Mouse (Mus musculus) right cerebral cortex, postnatal 25 days (tissue): ENCODE data around the gene Kifc5b.
"Not testable (repeated sequence)": the region's sequence is repeated elsewhere in the genome, so short reads cannot be mapped to it uniquely, and the experiment has no call there.

ENCODE experiments used
- DNase-seq: peaks from one replicate; pipeline ENCODE4 v3.0.0; 2022

Gene Kifc5b

DNA sequence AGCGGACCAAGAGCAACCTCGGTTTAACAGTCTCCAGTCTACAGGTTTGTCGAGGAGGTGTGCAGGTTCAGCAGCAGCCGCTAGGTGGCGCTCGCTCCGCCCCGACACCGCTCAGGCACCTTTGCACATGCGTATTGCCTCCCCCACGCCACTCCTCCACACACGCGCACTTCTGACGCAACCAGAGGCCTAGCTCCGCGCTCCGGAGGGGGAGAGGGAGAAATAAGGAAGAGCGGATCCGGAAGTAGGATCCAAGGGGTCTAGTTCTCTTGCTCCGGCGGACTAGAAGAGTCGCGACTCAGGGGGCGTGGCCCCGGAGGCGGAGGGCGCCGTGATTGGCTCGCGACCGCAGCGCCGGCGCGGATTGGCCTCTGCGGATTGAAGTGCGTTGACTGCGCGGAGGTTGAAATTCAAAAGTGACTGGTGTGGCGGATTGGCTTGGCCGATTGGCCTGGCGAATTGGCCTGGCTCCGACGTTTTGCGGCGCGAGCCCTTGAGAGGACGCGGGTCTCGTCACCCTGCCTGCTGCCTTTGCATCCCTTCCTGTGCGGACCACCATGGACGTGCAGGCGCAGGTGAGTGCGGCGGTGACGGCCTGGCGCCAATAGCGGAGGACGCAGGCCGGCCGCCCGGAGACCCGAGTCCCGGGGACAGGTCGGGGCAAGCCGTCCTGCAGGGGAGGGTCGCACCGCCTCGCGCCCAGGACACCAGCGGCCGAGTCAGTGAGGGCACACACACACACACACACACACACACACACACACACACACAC, at the start of gene Kifc5b:
Gene Kifc5b (plus strand): TSS at position 381 of the 772 bp plus-strand sequence.
- DNase-seq: peak; percentile 99

DNA sequence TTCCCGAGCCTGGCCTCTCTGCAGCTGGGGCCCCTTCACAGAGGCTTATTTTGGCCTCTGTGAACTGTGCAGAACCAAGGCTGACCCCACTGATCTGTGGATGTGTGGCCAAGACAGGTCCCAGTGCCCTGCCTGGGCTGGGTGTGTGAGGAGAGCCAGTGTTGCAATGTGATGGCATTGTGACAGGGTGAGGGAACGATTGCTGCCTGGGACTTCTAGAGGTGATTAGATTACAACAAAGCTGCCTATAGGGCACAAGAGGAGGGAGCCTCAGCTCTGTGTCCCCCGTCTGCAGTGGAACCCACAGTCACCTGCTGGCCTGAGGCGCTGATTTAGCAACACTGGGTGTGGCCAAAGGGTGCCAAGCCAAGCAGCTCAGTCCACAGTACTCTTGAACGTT, 48.1 kb upstream of the Kifc5b start:
- DNase-seq: no peak

- DNase-seq: no peak
Observed at GRCm38 (mm10) chr17:26872870-26873269, 44.0 kb upstream of the Kifc5b start.

- DNase-seq: no peak
Observed at GRCm38 (mm10) chr17:26873502-26873901, 43.4 kb upstream of the Kifc5b start.

GRCm38 (mm10) chr17:26874542-26874941, 42.3 kb upstream of the Kifc5b start:
- no peak for DNase-seq

DNA sequence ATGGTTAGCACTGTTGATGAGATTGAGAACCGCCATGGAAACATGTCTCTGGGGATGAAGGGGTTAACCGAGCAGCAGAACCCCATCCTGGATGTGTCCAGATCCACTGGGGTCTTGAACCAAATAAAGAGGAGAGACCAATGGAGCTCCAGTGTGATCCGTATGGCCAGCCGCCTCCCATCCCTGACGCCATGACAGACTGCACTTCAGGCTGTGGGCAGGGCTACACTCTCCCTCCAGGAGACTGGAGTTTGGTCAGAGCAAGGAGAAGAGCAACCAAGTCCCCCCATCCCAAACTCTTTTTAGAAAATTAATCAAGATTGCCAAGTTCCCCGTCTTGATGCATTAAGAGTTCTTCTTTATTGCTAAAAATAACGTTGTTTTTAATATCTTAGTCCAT, 39.0 kb upstream of the Kifc5b start:
- DNase-seq: no peak

GRCm38 (mm10) chr17:26879235-26879634, 37.7 kb upstream of the Kifc5b start:
- DNase-seq: no peak

GRCm38 (mm10) chr17:26882706-26883105, 34.2 kb upstream of the Kifc5b start:
- no peak for DNase-seq

DNA sequence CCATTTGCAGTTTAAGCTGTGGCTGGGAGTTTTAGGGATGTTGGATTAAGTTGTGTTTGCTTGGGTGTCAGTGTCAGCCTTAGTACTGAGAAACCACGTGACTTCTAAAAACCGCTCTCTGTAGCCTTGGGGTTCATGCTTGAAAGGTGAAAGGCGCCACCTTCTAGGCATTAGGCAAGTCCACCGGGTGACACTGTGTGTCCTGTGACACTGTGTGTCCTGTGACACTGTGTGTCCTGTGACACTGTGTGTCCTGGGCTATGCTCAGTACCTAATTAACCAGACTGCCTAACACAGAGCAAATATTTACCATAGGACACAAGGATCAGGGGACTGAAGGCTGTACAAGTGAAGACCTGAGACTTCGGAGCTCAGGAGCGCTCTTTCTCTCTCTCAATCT, 33.3 kb upstream of the Kifc5b start:
- no peak for DNase-seq

DNA sequence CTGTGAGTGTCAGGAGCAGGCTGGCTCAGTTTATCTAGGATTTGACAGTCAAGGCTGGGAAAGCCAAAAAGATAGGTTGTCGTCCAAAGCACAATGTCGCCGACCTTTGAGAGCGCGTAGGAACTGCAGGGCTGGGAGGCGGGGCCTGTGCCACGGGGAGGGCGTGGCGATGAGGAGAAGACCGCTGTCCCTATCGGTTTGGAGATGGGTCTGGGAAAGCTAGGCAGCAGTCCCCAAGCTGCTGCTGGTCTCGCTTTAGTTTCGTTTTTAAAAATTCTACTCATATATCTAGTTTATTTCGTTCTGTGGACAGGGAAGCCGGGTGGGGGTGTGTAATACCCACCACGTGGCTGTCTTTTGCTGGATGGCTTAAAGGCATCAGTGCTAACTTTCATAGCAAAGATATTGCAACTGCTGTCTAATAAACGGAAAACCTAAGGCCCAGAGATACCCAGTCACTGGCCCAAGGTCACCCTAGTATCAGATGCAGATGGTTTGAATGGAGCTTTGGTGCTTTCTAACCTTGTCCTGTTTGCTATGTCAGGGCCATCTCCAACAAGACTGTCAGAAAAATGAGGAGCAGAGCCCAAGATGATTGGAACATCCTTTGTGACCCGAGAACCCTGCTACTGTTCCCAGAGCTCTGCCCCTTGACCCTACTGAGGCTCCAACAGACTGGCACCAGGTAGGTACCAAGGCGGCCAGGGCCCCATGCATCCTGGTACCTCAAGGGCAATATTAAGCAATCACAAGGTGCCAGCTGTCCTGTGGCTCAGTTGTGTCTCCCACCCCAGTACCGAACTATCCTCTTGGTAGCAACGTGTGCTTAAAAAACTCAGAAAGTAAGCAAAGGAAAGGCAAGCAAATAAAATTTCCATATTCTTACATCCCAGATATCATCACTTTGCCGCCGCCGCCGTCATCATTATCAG, 31.6 kb upstream of the Kifc5b start:
- DNase-seq: peak; percentile 54

- peak; percentile 85 for DNase-seq
Observed at GRCm38 (mm10) chr17:26886047-26886749, 30.7 kb upstream of the Kifc5b start.

GRCm38 (mm10) chr17:26887926-26888325, 29.0 kb upstream of the Kifc5b start:
- no peak for DNase-seq

- DNase-seq: no peak
Observed at GRCm38 (mm10) chr17:26892635-26893375, 24.1 kb upstream of the Kifc5b start.

DNA sequence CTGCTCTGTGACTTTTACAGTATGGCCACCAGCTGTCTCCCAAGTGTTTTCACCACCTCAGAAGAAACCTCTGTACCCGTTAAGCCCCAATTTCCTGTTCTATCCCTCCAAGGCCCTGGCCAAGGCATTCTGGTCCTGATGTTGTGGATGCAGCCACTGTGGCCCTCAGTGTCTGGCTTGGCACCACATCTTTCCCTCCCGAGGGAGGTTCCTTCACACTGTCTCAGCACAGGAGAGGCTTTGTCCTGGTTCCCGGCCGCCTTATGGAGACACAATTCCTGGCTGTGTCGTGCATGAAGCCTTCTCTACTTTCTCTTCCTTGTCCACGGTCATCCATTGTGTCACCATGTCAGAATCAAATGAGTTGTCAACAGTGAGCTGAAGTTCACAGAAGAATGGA, 23.4 kb upstream of the Kifc5b start:
- DNase-seq: no peak

GRCm38 (mm10) chr17:26894342-26894741, 22.5 kb upstream of the Kifc5b start:
- DNase-seq: no peak

DNA sequence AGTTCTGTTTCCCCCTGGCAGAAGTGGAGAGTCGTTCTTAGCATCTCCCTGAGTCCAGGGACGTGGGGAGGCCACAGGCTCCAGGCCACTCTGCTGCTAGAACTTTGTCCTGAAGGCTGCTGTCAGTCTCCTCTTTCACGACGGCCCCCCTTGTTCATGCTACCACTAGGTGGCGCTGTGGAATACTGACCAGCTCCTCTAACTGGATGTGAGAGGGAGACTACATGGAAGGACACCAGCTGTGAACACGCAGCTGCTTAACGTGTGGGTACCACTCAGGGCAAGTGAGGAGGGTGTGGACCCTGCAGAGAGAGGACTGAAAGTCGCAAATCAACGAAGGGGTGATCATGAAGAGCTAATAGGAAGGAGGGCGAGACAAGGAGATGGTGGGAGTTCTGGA, 21.3 kb upstream of the Kifc5b start:
- no peak for DNase-seq

GRCm38 (mm10) chr17:26900916-26901315, 16.0 kb upstream of the Kifc5b start:
- DNase-seq: no peak

DNA sequence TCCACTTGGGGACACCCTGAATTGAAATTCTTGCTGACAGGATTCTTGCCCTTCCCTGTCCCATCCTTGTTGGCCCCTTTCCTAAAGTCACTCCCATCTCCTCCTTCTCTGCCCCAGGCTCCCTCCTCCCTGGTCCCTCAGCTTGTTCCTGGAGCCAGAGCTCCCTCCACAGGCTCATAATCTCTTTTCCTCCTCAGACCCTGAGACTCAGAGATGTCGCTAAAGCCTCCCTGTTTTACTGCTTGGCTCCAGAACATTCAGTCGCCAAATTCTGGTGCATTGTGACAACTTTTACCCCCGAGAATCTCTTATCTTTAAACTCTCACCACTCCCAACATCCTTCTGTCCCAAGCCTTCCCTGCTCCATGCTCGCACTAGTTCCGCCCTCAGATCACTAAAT, 12.6 kb upstream of the Kifc5b start:
- no peak for DNase-seq

DNA sequence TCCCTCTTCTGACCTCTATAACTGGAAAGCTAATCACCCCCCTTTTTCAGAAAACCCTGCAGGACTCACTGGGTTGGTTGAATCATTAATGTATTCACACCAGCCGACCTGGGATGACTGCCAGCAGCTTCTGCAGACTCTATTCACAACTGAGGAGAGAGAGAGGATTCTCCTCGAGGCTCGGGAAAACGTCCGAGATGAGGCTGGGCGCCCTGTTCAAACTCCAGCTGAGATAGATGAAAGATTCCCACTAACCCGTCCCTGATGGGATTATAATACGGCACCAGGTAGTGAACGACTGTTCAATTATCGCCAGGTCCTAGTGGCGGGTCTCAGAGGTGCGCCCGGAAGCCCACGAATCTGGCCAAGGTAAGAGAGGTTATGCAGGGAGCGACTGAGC, 9.4 kb upstream of the Kifc5b start:
- not testable (repeated sequence) for DNase-seq

GRCm38 (mm10) chr17:26915248-26915647, 1.6 kb upstream of the Kifc5b start:
- no peak for DNase-seq

- DNase-seq: not testable (repeated sequence)
Observed at GRCm38 (mm10) chr17:26917560-26917959, 669 bp downstream of the Kifc5b start.

DNA sequence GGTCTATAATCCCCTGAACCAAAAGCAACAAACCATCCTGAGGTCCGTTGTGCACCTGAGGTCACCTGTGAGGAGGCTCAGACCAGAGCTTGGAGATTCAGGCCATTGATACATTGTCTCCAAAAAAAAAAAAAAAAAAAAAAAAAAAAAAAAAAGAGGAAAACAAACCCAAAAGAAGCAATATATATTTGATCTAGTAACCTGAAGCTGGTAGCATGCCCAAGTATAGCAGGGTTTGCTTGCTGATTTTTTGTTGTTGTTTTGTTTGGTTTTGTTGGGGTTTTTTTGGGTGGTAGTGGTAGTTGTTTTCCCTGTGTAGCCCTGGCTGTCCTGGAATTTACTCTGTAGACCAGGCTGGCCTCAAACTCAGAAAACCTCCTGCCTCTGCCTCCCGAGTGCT, 1.5 kb downstream of the Kifc5b start:
- no peak for DNase-seq

GRCm38 (mm10) chr17:26919516-26919915, 2.6 kb downstream of the Kifc5b start:
- not testable (repeated sequence) for DNase-seq
